Mouse (Mus musculus) adipocyte (in vitro differentiated cells): Measurements from ENCODE around the gene N4bp3.
"Not testable (repeated sequence)": the region's sequence is repeated elsewhere in the genome, so short reads cannot be mapped to it uniquely, and the experiment has no call there.

ENCODE experiments used
- DNase-seq: peaks from one replicate; pipeline ENCODE4 v3.0.0-alpha.2; 2016; ENCODE audit warnings: low spot score

Gene N4bp3

DNA sequence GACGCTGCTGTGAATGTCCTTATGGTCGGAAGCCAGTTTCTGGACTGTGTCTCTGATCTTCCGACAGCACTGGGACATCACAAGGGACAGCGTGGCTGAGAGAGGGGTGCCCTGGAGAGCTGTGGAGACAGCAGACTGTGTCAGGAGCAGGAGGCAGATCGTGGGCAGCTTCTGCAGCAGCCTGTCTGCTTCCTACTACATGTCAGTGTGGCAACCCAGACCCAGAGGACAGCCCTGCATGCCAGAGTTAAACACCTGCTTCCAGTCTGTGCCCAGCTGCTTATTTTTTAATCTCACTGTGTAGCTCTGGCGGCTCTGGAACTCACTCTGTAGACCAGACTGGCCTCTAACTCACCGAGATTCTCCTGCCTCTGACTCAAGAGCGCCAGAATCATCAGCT lies 22.7 kb downstream of the N4bp3 start:
- DNase-seq: no peak

DNA sequence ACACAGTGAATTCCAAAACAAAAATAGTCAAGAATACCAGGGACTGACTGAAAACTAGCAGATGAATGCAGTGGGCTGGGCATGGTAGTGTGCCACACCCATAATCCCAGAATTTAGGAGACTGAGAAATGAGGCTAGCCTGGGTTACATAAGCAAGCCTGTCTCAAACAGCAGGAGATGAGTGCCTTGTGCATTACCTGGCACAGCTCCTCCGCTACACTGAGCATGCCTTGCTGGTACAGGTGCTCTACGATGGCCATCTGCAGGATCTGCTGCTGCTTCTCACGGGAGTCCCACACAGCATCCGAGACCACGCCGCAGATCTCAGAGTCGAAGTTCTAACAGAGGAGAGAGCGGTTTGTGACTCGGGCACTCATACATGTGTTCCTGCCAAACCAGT lies 23.2 kb downstream of the N4bp3 start:
- no peak for DNase-seq

DNA sequence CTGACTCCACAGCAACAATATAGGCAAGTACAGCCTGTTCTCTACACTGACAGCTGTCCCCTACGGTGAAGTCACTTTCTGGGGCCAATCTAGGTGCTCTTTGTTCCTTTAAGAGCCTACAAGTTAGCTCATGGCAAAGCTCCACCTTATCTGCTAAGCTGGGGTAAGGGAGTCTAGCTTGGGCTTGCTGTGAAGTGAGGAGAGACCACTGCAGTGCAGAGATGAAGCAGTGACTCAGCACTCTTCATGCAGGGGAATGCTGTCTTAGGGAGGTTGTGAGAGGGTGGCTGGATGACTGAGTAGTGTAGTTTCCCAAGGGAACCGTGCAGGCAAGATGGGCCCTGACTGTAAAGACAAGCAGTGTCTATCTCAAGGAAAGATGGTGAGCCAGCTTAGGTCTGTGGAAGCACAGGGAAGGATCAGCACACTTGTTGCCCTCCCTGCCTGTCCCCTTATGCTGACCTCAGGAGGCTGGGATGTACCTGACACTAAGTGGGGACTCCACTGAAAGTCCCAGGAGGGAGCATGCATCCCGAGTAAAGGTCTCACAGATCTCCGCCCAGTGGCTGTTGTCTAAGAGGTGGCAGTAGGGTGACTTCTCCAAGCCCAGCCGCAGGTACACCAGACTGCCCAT lies 25.3 kb downstream of the N4bp3 start:
- DNase-seq: no peak

GRCm38 (mm10) chr11:51622971-51623491 lies 27.6 kb downstream of the N4bp3 start:
- DNase-seq: no peak

GRCm38 (mm10) chr11:51621776-51622175 lies 28.9 kb downstream of the N4bp3 start:
- DNase-seq: no peak

DNA sequence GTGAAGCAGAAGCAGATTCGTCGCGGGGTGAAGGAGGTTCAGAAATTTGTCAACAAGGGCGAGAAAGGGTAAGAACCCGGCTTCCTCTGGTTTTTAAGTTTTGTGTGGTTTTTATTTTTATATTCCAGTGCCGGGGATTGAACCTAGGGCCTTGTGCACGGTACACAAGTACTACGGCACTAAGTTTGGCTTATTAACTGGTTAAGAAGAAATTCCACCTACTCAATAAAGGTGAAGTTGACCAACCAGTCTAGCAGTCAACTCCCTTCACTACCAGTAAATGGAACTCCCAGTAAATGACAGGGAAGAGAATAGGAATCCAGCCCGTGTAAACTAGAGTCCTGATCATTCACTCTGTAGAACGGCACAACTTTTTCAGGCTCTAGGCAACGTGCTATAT lies 30.6 kb downstream of the N4bp3 start:
- DNase-seq: no peak

- peak; percentile 99 for DNase-seq
These were observed 31.1 kb downstream of the N4bp3 start, which contains the start of gene Nhp2 for GRCm38 (mm10) chr11:51619409-51620060. Nhp2 (plus strand) TSS chr11:51619735.

DNA sequence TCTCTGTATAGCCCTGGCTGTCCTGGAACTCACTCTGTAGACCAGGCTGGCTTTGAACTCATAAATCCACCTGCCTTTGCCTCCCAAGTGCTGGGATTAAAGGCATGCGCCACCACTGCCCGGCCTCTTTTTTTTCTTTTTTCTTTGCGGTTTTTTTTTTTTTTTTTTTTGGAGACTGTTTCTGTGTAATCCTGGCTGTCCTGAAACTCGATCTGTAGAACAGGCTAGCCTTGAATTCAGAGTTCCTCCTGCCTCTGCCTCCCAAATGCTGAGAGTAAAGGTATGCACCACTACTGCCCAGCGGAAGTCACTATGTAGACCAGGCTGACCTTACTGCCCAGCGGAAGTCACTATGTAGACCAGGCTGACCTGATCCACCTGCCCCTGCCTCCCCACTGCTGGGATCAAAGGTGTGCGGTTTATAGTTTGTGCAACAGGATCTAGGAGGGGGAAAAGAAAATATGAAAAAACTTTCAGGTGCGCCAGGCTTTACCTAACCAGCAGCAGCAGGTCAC lies 31.7 kb downstream of the N4bp3 start:
- DNase-seq: no peak

GRCm38 (mm10) chr11:51617693-51618092 lies 32.9 kb downstream of the N4bp3 start:
- DNase-seq: peak; percentile 70

DNA sequence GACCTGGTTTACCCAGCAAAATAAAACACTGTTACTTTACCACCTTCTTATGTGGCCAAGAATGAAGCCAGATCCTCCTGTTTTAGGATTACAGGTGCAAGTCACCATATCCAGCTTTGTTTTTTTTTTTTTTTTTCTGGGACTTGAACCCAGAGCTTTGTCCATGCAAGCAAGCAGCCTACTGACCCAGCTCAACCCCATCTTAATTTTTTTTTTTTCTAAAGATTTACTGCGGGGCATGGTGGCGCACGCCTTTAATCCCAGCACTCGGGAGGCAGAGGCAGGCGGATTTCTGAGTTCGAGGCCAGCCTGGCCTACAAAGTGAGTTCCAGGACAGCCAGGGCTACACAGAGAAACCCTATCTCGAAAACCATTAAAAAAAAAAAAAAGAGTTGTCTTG lies 34.5 kb downstream of the N4bp3 start:
- DNase-seq: not testable (repeated sequence)

GRCm38 (mm10) chr11:51615601-51616000 lies 35.0 kb downstream of the N4bp3 start:
- DNase-seq: peak; percentile 85

- peak; percentile 83 for DNase-seq
These were observed 35.5 kb downstream of the N4bp3 start for GRCm38 (mm10) chr11:51615129-51615528.

GRCm38 (mm10) chr11:51614256-51614655 lies 36.4 kb downstream of the N4bp3 start:
- DNase-seq: no peak

DNA sequence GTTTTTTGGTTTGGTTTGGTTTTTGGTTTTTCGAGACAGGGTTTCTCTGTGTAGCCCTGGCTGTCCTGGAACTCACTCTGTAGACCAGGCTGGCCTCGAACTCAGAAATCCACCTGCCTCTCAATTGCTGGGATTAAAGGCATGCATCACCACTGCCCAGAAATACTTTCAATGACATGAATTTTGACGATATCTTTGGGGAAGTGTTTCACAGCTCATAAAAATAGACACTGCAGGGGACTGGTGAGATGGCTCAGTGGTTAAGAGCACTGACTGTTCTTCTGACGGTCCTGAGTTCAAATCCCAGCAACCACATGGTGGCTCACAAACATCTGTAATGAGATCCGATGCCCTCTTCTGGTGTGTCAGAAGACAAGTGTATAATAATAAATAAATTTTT lies 40.7 kb downstream of the N4bp3 start:
- not testable (repeated sequence) for DNase-seq

GRCm38 (mm10) chr11:51609266-51609909 lies 41.3 kb downstream of the N4bp3 start:
- no peak for DNase-seq

DNA sequence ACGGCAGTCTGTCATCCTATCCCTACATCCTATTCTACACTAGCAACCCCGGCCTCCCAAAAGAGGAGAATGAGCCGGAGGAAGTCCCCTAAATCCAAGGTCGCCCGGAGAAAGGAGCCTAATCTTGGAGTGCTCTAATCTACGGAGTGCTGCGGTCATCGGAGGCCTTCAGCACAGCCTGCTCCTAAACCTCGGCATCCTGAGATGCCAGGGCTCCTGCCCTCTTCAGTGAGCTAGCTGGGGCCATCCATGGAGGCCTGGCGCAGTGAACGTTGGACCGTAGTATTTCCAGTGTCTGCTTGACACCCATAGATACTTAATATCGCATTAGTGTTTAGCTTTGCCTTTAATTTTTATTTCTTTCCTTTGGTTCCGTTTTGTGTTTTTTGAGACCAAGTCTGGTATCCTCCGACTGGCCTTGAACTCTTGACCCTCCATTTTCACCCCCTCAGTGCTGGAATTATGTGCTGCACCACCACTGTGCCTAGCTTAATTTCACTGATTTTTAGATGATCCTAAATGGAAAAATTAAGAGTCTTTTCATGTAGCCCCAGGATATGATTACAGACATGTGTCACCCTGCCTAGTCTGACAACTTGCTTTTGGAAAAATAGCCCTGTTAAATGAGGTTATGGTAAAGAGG lies 43.4 kb downstream of the N4bp3 start:
- DNase-seq: no peak

DNA sequence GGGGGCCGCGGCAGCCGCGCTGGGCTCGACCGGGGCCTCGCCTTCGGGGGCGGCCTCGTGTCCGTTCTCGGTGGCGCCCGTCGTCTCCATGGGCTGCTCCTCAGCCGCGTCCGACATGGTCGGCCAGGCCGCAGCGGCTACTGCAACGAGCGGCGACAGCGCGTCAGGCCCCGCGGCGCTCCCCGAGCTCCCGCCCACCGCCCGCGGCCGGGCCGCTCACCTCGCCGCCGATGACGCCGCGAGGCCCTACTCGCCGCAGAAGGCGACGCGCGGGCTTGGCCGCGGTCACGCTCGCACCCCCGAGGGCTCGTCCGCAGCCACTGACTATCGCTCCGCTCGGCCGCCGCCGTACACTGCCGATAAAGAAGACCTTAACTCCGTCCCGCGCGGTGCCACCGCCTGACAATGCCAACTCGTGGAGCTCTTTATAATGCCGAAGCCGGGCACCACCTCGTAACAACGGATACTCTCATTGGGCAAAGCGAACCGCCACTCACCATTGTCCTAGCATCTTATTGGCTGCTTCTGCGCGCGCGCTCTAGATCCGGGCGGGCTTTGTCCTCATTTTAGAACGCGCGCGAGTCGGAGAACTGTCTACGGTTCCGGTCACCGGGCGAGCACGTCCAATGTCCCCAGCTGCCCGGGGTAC lies 44.1 kb downstream of the N4bp3 start, which contains the start of gene Hnrnpab:
Hnrnpab (minus strand) TSS at position 401 of the 649 bp plus-strand sequence.
- DNase-seq: peak; percentile 98

DNA sequence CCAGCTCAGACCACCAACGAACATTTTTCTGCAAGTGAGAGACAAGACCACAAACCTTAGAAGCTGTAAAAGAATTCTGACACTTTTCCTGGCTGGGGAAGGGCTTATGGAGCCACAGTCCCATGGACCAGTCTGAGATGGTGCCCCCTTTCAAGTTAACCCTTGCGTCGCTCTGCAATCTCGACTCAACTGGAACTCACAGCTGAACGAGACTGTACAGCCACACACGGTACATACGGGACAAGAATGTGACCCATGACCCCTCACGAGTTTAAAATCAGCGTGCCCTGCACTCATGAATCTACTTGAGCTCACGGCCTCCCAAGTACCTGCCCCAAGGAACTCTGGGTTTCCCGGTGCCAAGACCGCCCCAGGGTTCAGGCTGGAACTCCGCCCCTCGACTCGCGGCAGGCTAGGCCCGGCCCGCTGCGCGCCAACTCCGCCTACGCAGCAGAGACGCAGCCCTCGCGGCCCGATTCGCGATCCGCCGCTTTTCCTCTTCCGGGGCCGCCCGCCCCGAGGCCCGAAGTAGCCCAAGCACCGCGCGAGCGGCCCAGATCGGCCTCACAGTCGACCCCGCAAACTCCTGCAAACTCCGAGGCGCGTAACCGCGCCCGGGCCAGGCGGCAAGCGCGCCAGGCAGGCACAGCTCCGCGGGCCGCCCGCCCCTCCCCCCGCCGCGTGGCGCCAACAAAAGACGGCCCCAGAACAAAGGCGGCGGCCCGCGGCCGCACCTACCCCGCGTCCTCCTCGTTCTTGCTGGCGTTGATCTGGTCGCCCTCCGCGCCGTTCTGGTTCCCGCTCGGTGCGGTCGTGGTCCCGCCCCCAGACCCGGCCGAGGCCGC lies 44.8 kb downstream of the N4bp3 start:
- peak; percentile 88 for DNase-seq

DNA sequence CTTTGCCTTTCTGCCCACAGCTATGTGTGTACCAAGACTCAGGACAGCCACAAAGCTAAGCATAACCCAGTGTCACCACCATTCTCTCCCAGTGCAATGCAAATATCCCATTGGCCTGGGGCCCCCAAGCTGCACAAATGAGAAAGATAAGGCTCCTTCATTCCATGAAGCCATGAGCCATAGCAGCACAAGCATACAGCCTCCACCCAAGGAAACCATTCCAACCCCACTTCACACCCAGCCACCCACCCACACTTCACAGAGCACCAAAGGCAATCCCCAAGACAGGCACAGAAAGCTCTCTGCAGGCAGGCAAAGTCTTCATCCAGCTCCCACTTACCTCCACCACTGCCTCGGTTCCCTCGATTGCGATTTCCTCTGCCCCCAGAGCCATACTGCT lies 48.4 kb downstream of the N4bp3 start:
- DNase-seq: no peak

GRCm38 (mm10) chr11:51597553-51597952 lies 53.1 kb downstream of the N4bp3 start:
- DNase-seq: no peak
